Mouse (Mus musculus): ENCODE data around the gene Agbl4.
A peak's percentile ranks its signal among the peaks of the same experiment; 100 is the strongest.

The Agbl4 gene

GRCm38 (mm10) chr4:111451283-111451918, 1053.9 kb downstream of the Agbl4 start:
- no peak for DNase-seq

GRCm38 (mm10) chr4:111452192-111452591, 1054.7 kb downstream of the Agbl4 start:
- DNase-seq: no peak

DNA sequence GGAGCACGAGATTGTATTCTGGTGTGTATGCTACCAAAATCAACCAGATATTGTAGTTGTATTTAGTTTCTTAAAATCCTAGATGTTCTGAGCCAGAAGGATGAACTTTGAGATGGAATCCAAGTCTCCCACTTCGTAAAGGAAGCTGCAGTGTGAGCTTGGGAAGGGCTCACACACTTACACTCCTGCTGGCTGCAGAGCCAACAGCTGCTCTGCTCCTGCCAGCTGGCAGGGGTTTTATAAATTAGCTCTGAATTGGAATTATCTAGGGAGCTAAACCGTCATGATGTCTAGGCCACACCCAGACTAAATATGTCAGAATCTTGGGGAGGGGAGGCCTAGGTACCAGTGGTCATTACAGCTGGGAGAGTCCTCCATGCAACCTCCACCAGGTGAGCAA, 1055.8 kb downstream of the Agbl4 start:
- no peak for DNase-seq

- DNase-seq: no peak
Observed at GRCm38 (mm10) chr4:111455621-111456020, 1058.2 kb downstream of the Agbl4 start.

- DNase-seq: no peak
Observed at GRCm38 (mm10) chr4:111457568-111457967, 1060.1 kb downstream of the Agbl4 start.

GRCm38 (mm10) chr4:111467293-111467773, 1069.9 kb downstream of the Agbl4 start:
- DNase-seq: no peak

GRCm38 (mm10) chr4:111467796-111468195, 1070.3 kb downstream of the Agbl4 start:
- DNase-seq: no peak

DNA sequence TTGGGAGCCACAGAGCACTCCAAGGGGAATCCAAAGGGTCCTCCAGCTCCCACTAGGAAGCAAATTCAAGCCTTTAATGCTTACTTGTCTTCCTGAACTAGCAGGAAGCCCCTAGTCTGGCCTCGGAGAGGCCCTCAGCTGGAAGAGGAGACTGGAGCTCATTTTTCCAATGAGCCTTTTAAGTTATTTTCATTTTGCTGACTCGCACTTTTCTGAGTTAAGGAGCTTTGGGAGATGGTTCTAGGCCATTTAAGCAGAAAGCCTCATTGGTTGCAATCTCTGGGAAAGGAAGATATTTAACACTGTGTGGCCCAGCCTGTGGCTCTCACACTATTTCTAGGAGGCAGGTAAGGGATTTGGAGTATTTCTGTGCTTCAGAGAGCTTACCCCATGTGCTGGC, 1072.4 kb downstream of the Agbl4 start:
- DNase-seq: no peak

DNA sequence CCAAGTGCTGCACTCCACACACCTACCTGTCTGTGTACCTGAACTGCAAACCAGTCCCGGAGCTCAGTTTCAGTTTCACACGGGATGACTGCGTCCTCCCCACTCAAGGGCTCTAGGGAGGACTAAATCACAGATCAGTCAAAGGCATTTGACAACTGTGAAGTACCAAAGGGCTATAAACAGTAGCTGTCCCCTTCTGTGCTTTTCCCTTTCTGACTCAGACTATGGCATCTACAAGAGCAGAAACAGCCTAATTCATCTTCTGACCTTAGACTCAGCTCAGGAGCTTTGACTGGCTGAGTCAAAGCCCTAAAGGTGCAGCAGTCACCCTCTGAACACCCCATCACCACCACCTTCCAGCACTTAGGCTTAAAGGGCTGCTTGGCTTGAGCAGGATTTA, 1074.3 kb downstream of the Agbl4 start:
- DNase-seq: no peak

GRCm38 (mm10) chr4:111472511-111472910, 1075.0 kb downstream of the Agbl4 start:
- no peak for DNase-seq

DNA sequence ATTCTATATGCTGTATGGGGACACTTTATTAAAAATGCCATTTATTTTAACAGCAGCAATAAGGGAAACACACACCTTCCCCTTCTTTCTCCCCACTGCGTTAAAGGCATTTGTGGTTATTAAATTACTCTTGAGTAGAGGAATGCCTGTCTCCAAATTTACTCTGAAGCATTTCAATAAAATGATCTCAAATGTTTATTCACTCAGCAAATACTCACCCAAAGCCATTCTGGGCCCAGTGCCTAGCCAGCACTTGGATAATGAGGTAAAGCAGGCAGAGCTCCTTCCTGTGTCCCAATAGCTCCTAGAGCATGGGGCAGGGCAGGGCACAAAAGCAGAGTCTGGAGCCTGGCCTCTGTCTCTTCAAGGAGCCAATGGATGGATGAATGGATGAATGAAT, 1075.6 kb downstream of the Agbl4 start:
- no peak for DNase-seq

DNA sequence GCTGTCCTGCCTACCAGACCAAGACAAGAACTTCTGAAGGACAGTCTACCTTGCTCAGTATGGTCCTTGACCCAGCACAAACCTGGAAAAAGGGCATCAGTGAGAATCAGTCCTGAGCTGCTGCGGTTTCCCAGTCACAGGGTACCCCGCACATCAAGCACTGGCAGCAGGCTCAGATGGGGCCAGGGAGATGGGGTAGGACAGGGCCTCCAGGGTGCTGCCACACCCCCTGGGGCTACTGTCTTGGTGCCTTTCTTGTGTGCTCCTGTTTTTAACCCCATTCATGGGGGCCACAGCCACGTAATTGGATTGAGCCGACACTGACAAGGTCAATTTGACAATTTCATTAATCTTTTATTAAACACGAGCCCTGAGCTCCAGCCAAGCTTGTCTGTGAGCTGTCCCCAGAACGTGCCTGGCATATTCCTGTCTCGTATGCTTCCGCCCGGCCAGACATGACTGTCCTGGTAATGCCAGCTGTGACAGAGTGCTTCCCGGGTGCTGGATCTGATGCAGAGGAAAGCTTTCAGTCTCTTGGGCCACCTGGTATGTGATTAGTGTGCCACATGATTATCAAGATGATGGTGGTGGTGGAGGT, 1078.0 kb downstream of the Agbl4 start:
- no peak for DNase-seq

- DNase-seq: no peak
Observed at GRCm38 (mm10) chr4:111477507-111477906, 1080.0 kb downstream of the Agbl4 start.

GRCm38 (mm10) chr4:111483499-111483898, 1086.0 kb downstream of the Agbl4 start:
- no peak for DNase-seq

DNA sequence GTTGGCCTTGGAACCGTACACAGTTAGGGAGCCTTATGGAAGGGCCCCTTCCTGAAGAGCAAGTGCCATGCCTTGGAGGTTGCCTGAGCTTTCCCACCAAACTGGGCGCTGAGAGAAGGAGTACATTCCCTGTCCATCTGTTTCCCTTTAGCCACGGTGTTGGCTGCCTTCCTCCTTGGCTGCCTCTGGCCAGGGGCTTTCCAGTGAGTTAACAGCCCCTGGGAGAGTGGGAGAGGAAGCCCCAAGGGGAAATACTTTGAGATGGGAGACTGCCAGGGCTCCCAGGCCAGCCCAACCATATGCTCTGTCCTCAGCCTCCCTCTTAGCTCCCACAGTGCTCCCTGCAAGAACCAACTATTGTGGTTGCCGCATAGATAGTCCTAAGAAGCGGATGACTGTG, 1087.7 kb downstream of the Agbl4 start:
- DNase-seq: no peak

- no peak for DNase-seq
Observed at GRCm38 (mm10) chr4:111486187-111486586, 1088.7 kb downstream of the Agbl4 start.

DNA sequence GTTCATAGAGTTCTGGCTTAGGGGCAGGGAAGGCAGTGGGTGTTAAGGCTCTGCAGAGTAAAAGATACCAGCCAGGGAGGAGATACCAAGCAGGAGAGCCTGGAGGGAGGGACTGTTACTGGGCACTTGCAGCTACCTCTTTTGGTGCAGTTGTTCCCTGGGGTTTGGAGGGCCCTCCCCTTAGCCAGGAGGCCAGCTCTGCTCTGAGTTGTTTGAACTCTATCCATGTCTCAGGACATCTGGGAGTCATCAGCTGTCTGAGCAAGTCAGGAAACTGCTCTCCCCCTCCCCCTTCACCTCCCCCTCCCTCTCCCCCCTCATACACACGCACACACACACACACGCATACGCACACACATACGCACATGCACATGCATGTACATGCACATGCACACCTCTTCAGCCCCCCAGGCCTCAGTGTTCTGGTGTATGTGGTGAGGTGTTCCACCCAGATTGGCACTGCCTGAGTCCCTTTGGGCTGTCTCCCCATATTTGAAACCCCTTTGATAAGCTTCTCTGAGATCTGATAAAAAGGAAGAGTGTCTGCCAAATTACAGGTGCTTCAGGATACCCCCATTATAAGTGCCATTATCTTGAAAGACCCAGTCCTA, 1089.9 kb downstream of the Agbl4 start:
- no peak for DNase-seq

- DNase-seq: no peak
Observed at GRCm38 (mm10) chr4:111493750-111494404, 1096.4 kb downstream of the Agbl4 start.

DNA sequence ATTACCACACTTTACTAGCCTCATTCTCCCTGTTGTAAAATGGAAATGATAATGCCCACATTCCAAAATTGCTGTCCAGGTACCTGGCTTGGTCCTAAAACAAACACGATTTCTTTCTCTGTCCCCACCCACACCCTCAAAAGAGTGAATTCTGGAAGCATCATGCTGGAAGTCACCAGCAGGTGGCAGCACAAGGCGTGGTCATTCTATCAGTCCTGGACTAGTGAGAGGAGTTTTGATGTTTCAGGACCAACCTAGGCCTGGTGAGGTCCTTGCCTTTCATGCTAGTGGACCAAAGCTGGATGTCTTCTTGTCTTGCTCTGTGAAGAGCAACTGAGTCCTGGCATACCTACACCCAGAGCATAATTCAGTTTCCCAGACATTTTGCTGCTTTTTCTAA, 1098.5 kb downstream of the Agbl4 start:
- DNase-seq: peak; percentile 26 to 42

GRCm38 (mm10) chr4:111498751-111499150, 1101.3 kb downstream of the Agbl4 start:
- no peak for DNase-seq

DNA sequence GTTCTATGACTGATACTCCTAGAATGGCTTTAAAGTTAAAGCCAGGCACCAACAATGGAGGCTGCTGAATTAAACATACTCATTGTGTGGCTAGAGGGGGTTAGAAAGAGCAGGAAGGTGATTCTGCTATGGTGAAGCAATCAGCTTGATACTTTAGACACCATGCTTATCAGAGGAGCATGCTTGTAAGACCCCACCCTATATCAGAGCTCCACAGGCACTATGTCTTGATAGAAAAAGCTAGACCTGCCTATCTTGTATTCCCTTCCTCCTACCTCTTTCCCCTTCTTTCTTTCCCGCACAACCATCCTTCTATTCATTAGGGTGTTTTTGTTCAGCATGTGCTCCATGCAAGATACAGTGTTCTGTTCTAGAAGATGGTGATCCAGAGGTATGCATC, 1104.0 kb downstream of the Agbl4 start:
- DNase-seq: no peak

- DNase-seq: no peak
Observed at GRCm38 (mm10) chr4:111502965-111503727, 1105.7 kb downstream of the Agbl4 start.

- DNase-seq: no peak
Observed at GRCm38 (mm10) chr4:111504952-111505351, 1107.5 kb downstream of the Agbl4 start.
